Mouse (Mus musculus) liver, embryonic 14.5 days (tissue): ENCODE results near the gene Olfr172. TPM values are rescaled to one million over a fixed set of nuclear protein-coding genes. Genes with fewer than 3 reads are reported as not detected.

Source experiments
- ATAC-seq: fragments of 200-750 bp; cut with Nextera tagmentation; 2 replicates; pipeline ENCODE4 v1.8.0; 2017; ENCODE audit warnings: moderate number of reproducible peaks, mild to moderate bottlenecking, moderate library complexity; ENCODE audit not compliant: insufficient read depth
- DNase-seq, 3 experiments: peaks; one replicate each; pipeline ENCODE4 v3.0.0-alpha.2; 2012 to 2013; ENCODE audit warnings: low read depth in 3 of 3, low spot score in 3 of 3
- H3K27ac ChIP-seq: fragments of 300-500 bp; sonication (generic); 2 replicates; pipeline ENCODE4 v1.5.1; 2014; ENCODE audit warnings: moderate library complexity, mild to moderate bottlenecking, control low read depth, inconsistent platforms
- H3K27me3 ChIP-seq: fragments of 300-500 bp; sonication (generic); 2 replicates; pipeline ENCODE4 v1.6.1; 2014; ENCODE audit warnings: mild to moderate bottlenecking, low read length, moderate library complexity; ENCODE audit not compliant: control insufficient read depth, insufficient read depth
- H3K36me3 ChIP-seq: fragments of 300-500 bp; sonication (generic); replicated peaks from 2 replicates; pipeline ENCODE4 v1.6.1; 2014; ENCODE audit warnings: low read depth; ENCODE audit not compliant: control insufficient read depth, insufficient read depth
- H3K4me1 ChIP-seq, 2 experiments: fragments of 200-500 bp in 1 of 2; fragments of 300-500 bp in 1 of 2; sonication (generic) in 1 of 2; replicated peaks; 2 replicates each; pipeline ENCODE4 v1.6.1; 2012 to 2014; ENCODE audit warnings: antibody characterized with exemption in 1 of 2, inconsistent platforms in 1 of 2, low read length in 1 of 2; ENCODE audit not compliant: control insufficient read depth in 2 of 2, insufficient read depth in 2 of 2
- H3K4me2 ChIP-seq: fragments of 300-500 bp; sonication (generic); 2 replicates; pipeline ENCODE4 v1.6.1; 2014; ENCODE audit warnings: low read depth, mild to moderate bottlenecking, control low read depth, moderate library complexity
- H3K4me3 ChIP-seq, 2 experiments: fragments of 200-500 bp in 1 of 2; fragments of 300-500 bp in 1 of 2; sonication (generic) in 1 of 2; 2 replicates each; pipeline ENCODE4 v1.5.1; 2012 to 2014; ENCODE audit warnings: low read depth in 2 of 2, low read length in 2 of 2, mild to moderate bottlenecking in 2 of 2, control low read depth in 1 of 2, inconsistent platforms in 1 of 2, moderate library complexity in 1 of 2; ENCODE audit not compliant: insufficient read depth in 1 of 2
- H3K9ac ChIP-seq: fragments of 300-500 bp; sonication (generic); replicated peaks from 2 replicates; pipeline ENCODE4 v1.6.1; 2014; ENCODE audit warnings: mild to moderate bottlenecking, control low read depth, moderate library complexity
- H3K9me3 ChIP-seq: fragments of 300-500 bp; sonication (generic); 2 replicates; pipeline ENCODE4 v1.6.1; 2016; ENCODE audit warnings: low read length, mixed read lengths; ENCODE audit not compliant: control insufficient read depth
- CTCF ChIP-seq: IDR thresholded peaks from 2 replicates; pipeline ENCODE4 v1.5.1; 2016; ENCODE audit warnings: antibody characterized with exemption, low read depth, control low read depth
- EP300 ChIP-seq: IDR thresholded peaks from 2 replicates; pipeline ENCODE4 v1.6.1; 2016; ENCODE audit warnings: antibody characterized with exemption, low read depth
- WGBS: fragments of 180-500 bp; shearing (Covaris S2); extraction: QIAGEN DNeasy Blood & Tissue Kit; methylation state at CpG from one replicate; pipeline ENCODE4 v1.1.7; 2014; ENCODE audit not compliant: insufficient replicate concordance; 5-methylcytosine and 5-hydroxymethylcytosine counted together
- polyA plus RNA-seq, 2 experiments: library from polyadenylated mRNA; depleted of rRNA in 1 of 2; stranded (reverse) in 1 of 2; unstranded in 1 of 2; fragments of >200 nt; fragmentation: Nextera tagmentation in 1 of 2; extraction: Ambion mirVana in 1 of 2; gene quantifications; 2 replicates each; pipeline versions ENCODE4 v1.2.1 to v1.2.3; 2012 to 2014

The Olfr172 gene
- polyA plus RNA-seq, 2 experiments: not detected

DNA sequence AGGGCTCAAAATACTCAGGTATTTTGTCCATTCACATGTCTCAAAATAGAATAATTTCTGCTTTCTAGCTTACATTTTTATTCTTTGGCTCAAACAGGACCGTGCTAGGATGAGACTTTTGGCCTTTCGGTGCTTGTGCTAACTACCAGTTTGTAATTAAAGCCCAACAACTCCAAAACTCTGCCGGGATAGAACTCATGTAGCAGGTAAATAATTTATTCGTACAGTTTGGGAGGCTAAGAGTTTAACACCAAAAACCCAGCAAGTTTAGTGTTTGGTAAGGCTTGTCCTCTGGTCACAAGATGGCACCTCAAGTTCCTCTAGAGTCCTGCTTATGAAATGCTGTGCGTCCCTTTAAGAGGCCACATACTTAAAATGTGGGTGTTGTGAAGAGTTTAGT lies 22.2 kb downstream of the Olfr172 start:
- no peaks in the 10 kb centered on the region for H3K27me3 ChIP-seq
- H3K9me3 ChIP-seq: no peaks in the 10 kb centered on the region
- no peak overlapping the region for H3K27ac ChIP-seq
- no peak overlapping the region for H3K4me3 ChIP-seq
- no peak overlapping the region for H3K4me2 ChIP-seq
- 74% methylated on average over 5 of the region's 5 CpGs for WGBS
- no peak for TF ChIP-seq CTCF
- TF ChIP-seq EP300: no peak
- no peak overlapping the region for H3K9ac ChIP-seq
- peaks cover 0 to 6% of the 10 kb centered on the region in 2 experiments; a peak in 3 of 4 replicates for H3K4me1 ChIP-seq
- no peaks in the 10 kb centered on the region for H3K36me3 ChIP-seq
- no peak for ATAC-seq
- DNase-seq: no peak

- H3K9me3 ChIP-seq: no peaks in the 10 kb centered on the region
- ATAC-seq: peak; percentile 58; the same call in 1 of the 2 replicates
- 41% methylated on average over 1 of the region's 1 CpGs for WGBS
- H3K36me3 ChIP-seq: peaks cover 3% of the 10 kb centered on the region
- H3K9ac ChIP-seq: no peak overlapping the region
- peak in 2 of 3 experiments; percentile 11 to 19 for DNase-seq
- no peak overlapping the region for H3K4me2 ChIP-seq
- no peak for TF ChIP-seq CTCF
- no peak for TF ChIP-seq EP300
- H3K4me1 ChIP-seq: peaks cover 0 to 6% of the 10 kb centered on the region in 2 experiments; a peak in 3 of 4 replicates
- H3K27ac ChIP-seq: no peak overlapping the region
- H3K4me3 ChIP-seq: no peak overlapping the region
- no peaks in the 10 kb centered on the region for H3K27me3 ChIP-seq
Observed at GRCm38 (mm10) chr16:58738800-58739199, 24.2 kb downstream of the Olfr172 start.

- Histone ChIP-seq H3K36me3 (peaks cover 3% of the 10 kb centered on the region), H3K4me3 (no peak overlapping the region), H3K27ac (no peak overlapping the region), H3K9me3 (no peaks in the 10 kb centered on the region), H3K4me2 (no peak overlapping the region), H3K9ac (no peak overlapping the region), H3K4me1 (peaks cover 0 to 6% of the 10 kb centered on the region in 2 experiments; a peak in 3 of 4 replicates), H3K27me3 (no peaks in the 10 kb centered on the region)
- TF ChIP-seq CTCF (no peak), EP300 (no peak)
- 69% methylated on average over 4 of the region's 4 CpGs for WGBS
- DNase-seq: no peak
- ATAC-seq: no peak
Observed at GRCm38 (mm10) chr16:58738205-58738604, 24.8 kb downstream of the Olfr172 start.

GRCm38 (mm10) chr16:58728176-58728671 lies 34.8 kb downstream of the Olfr172 start:
- Histone ChIP-seq H3K4me1 (peaks cover 3 to 5% of the 10 kb centered on the region in 2 experiments; a peak in 3 of 4 replicates), H3K27ac (peak overlapping the region; percentile 46), H3K4me2 (peak overlapping the region; percentile 83), H3K4me3 (peak overlapping the region; percentile 88 to 96), H3K9me3 (no peaks in the 10 kb centered on the region), H3K36me3 (peaks cover 17% of the 10 kb centered on the region), H3K27me3 (no peaks in the 10 kb centered on the region), H3K9ac (peak overlapping the region; percentile 65)
- peak; percentile 7 to 22 (median 9) for DNase-seq
- TF ChIP-seq EP300 (no peak), CTCF (no peak)
- WGBS: under 1% methylated on average over 31 of the region's 31 CpGs
- peak; percentile 92 for ATAC-seq

DNA sequence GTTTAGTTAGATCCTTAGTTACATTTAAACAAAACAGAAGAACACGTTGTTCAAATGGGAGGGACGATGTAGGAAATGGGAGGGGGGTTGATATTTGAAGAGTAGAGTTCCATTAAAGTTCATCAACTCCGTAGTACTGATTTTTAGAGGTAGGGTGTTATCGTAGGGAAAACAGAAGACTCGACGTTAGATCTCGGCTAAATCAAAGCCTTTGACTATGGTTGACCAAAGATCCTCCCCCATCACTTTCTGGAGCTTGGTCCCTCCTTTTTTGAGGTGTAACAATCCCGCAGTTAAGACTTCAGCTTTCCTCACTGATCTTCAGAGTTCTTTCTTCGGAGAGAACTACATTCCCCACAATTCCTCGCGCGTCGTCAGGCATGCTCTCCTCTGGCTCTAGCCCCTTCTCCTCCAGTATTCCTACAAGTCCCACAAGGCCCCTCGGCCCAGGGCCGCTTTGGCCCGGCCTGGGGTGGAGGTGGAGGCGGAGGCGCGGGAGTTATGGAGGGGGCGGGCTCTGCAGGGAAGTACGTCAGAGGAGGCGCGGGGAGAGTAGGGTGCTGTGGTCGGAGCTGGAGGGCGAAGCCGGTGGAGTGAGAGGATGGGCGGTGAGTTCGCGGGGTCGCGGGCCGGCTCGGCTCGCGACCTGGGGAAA lies 35.4 kb downstream of the Olfr172 start, which contains the start of gene Cldnd1:
Gene Cldnd1, plus strand, starts transcription at position 434 of the 655 bp plus-strand sequence.
- 3% methylated on average over 33 of the region's 35 CpGs for WGBS
- no peaks in the 10 kb centered on the region for H3K9me3 ChIP-seq
- peak within 1 kb of the TSS; percentile 46 for H3K27ac ChIP-seq
- TF ChIP-seq EP300: no peak
- TF ChIP-seq CTCF: no peak
- peaks cover 3 to 5% of the 10 kb centered on the region in 2 experiments; a peak in 3 of 4 replicates for H3K4me1 ChIP-seq
- H3K27me3 ChIP-seq: no peaks in the 10 kb centered on the region
- DNase-seq (peak; percentile 85 to 94 (median 89)), ATAC-seq (peak; percentile 99)
- H3K4me2 ChIP-seq: peak within 1 kb of the TSS; percentile 83
- H3K9ac ChIP-seq: peak within 1 kb of the TSS; percentile 65
- H3K36me3 ChIP-seq: peaks cover 15% of the 10 kb centered on the region
- peak within 1 kb of the TSS; percentile 88 to 96 for H3K4me3 ChIP-seq
